Mouse (Mus musculus) left cerebral cortex, adult 8-10 months (tissue): Measurements from ENCODE around the gene Asb16. TPM values are rescaled to one million over a fixed set of nuclear protein-coding genes. Genes with fewer than 3 reads are reported as not detected.

Source experiments
- DNase-seq, 2 experiments: peaks; one replicate each; pipeline ENCODE4 v3.0.0; 2022; ENCODE audit warnings: low spot score in 2 of 2
- total RNA-seq, 4 experiments: library from RNA; stranded (reverse); gene quantifications; 2 replicates each; pipeline ENCODE4 v1.2.4; 2022

The Asb16 gene
- total RNA-seq, 4 experiments from 2014 or later = 2.8 to 3.7 (median 3.3) TPM

DNA sequence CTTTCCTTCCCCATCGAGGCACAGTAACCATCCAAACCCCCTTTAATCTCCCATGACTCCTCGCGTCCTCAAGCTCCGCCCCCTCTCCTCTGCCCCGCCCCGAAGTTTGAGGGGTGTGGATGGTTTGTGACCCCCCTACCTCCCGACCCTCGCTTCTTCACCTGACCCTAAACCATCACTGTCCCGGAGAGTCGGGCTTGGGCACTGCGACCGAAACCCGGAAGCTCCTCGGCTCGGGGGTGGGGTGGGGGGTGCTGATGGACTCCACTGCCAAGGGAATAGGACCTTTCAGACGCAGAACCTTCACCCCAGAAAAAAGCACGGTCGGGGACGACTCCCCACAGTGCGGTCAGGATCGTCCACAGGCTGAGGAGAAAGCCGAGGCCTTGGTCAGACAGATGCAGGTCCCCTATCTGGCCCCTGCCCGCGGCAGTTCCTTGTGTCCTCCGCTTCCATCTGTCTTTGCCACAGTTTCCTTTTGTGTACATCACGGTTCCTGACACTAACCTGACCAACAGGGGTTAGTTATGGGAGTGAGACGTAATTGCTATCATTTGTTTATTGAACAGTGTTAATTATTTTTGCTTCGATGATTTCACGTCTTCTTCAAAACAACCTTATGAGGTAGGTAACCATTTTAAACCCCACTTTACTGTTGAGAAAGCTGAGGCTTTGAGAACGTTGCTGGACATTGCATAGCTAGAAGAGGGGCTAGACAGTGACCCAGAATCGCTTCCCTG, 16.7 kb downstream of the Asb16 start:
- no peak for DNase-seq

DNA sequence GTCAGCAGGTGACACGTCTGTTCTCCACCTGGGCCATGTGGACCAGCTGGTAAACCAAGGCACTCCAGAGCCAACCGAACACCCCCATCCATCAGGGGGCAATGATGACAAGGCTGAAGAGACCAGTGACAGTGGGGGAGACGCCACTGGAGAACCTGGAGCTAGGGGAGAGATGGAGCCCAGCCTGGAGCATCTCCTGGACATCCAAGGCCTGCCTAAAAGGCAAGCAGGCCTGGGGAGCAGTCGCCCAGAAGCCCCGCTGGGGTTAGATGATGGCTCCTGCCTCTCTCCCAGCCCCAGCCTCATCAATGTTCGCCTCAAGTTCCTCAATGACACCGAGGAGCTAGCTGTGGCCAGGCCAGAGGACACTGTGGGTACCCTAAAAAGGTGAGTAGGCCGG, 18.9 kb downstream of the Asb16 start:
- DNase-seq = no peak

DNA sequence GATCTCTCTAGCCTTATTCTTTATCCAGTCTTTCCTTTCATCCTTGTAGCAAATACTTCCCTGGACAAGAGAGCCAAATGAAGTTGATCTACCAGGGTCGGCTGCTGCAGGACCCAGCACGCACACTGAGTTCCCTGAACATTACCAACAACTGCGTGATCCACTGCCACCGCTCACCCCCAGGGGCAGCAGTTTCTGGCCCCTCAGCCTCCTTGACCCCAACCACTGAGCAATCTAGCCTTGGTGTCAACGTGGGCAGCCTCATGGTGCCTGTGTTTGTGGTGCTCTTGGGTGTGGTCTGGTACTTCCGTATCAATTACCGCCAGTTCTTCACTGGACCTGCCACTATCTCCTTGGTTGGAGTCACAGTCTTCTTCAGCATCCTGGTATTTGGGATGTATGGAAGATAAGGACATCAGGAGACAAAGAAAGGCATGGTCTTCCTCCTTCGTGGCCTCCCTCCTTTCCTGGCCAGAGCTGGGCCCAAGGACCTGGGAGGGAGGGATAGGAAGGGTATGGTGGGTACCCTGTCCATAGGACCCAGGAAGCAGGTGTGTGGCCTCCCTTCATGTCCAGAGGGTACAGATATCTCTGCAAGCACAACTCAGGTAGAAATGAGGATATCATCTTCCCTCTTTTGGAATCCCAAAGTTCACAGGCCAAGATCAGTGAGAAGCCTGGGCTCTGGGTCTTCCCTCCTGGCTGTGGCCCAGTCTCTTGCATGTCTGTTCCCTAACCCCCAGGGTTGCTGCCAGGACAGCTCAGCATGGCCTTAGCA, 19.7 kb downstream of the Asb16 start:
- DNase-seq = no peak

DNA sequence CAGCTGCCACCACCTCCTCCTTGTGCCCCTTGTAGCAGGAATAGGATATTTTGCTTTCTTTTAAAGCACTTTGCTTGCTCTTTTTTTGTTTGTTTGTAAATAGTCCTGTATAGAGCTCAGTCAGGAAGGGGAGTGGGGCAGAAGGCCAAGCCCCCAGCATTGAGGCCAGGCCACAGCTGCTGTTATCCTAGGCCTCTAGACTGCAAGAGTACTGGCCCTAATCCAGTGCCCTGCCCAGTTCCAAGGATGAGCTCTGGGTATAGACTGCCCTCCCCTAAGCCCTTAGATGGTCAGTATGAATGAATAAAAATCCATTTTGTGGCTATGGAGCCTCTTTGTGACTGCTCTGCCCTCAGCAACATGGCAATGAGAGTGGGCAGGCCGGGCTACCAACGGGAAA, 20.4 kb downstream of the Asb16 start:
- DNase-seq = no peak

DNA sequence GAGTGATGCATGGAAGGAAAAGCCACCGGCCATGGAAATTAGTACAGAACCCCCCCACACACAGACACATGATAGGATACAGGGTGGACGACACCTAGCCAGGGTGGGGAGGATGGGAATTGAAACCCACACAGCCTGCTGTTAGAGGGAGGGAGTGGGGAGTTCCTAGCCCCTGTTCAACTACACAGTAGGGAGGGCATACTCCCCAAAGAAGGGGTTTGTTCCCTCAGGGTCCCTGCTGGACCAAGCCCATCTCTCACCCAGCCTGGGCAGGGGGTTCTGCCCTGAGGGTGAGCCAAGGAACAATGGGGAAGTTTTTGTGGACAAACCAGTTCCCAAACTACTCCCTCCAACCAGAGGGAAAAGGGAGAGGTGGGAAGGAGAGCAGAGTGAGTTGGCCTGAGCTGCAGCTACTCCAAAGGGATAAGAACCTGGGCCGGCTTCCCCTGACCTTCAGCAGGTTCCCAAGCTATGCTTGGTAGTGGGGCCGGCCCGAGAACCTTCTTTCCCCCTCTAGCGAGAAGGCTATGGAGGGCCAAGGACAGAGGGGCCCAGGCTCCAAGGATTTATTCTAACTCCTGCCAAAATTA, 21.1 kb downstream of the Asb16 start:
- no peak for DNase-seq

DNA sequence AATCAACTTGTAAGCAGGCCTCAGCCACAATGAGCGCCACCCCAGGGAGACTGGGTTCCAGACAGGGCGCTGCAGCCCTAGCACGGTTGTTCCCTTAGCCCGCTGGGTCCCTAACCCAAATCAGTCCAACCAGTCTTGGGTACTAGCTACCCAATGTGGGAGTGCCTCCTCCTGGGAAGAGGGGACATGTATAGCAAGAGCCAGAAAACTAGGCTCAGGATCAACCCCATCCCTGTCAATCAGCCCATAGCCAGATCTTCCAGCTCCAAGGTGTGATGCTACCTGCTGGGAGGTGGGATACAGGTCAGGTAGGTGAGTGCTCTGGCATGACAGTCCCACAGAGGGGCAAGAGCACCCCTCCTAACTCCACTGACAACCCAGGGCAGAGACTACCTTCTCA, 21.6 kb downstream of the Asb16 start:
- no peak for DNase-seq

DNA sequence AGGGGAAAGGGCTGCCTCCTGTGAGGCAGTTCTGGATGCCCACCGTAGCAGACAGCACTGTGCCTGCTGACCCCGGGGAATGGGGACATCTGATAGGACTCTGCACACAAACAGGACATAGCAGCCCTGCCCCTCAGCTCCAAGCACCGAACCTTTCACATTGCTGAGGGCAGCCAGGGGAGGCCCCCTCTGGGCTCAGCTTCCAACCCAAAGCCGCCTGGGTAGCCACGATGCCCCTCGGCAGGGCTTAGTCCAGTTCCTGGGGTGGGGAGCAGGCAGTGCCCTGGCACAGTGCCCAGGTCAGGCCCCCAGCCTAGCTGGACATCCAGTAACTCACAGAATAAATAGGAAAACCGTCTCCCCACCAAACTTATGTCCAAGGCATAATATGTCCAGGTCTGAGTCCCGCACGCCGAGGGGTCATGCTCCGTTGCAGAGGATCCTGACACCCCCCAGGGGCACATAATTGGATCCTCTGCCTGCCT, 22.6 kb downstream of the Asb16 start:
- no peak for DNase-seq

DNA sequence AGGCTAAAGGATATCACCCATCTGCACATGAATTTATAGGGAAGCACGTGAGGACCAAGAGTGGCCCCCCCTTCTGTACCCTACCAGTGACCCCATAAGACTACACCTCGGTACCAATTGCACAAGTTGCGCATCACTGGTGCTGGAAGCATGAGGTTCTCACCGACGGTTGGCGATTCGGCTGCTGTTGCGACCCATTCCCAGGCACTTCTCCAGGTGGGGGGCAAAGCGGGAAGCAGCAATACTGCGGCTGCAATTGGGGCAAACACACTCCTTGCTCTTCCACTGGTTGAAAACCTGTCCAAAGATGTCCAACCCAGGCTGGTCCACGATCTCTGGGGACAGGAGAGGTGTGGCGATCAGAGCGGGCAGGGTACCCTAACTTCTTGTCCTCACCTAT, 25.4 kb downstream of the Asb16 start:
- no peak for DNase-seq

DNA sequence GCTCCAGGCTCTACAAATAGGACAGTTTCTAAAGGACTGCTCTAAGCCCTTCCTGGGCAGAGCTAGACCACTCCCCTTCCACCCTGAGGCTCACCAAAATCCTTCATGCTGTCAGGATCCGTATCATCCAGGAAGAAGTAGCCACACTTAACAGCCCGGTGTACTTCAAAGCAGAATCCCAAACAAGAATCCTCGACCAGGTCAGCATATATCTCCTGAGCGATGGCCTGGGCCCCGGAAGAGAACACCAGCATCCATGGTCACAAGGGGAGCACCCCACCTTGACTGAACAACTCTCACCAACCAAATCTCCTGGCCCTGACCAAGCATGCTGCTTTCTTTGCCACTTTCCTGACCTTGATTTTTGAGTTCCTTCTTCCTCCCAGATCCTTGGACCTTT, 25.9 kb downstream of the Asb16 start:
- no peak for DNase-seq

DNA sequence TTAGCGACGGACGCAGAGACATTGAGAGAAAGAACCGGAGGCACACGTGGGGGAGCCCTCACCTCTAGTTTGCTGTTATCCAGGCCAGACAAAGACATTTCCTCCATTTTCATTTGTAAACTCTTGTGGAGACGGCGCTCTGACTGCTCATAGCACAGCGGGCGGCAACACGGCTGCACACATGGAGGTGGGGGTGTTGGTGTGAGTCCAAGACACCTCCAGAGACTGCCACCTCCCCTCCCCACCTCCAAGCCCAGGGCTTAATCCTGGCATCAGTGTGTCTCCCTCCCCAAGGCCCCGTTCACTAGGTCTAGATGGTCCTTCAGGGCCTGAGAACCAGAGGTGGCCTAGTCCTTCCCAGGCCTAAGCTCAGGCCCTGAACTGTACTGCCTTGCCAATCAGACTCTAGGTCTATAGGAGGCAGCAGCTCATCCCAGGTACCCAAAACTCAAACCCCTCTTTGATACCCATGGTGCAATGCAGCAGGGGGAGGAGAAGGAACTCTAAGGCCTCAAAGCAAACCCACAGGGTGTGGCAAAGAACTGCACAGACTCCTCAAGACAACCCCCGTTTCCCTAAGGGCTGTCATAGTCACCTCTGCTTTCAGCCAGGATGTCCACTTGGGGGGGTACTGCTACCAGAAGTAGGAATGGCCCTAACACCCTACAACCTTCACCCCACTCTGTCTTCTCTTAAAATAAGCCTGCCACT, 26.5 kb downstream of the Asb16 start:
- DNase-seq = no peak

DNA sequence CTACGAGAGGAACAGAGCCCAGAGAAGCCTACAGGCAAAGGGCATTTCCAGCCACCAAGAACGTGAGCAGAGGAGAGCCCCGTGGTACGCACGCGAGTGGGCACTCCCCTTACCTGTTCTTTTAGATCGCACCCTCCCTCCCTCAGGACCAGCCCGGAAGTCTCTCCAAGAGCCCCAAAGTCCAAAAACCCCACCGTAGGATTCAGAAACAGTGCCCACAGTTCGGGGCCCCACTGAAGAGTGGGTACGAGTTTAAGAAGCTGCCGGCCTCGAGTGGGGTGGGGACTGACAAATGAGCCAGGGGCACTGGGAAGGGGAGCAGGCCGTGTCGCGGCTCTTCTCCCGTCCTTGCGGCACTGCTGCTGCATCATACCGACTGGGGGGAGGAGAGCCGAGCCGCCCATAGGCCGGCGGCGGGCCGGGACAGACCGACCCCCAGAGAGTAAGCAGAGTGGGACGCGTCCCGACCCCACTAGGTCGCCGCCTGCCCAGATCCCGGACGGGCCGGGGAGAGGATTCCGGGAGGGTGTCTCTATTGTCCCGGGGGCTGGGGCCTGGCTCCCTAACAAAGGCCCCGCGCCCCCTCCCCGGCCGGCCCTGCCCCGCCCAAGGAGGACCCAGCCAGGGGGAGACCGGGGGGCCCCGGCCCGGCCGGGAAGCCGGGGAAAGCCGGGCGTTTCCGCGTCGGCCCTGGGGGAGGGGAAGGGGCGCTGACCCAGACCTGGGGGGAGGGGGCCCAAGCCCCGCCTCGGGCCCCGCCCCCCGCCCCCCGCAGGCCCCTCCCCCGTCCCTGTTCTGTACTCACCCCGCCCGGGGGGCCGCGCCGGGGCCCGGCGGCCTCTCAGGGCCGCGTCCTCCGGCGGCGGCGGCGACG, 27.3 kb downstream of the Asb16 start:
- no peak for DNase-seq

DNA sequence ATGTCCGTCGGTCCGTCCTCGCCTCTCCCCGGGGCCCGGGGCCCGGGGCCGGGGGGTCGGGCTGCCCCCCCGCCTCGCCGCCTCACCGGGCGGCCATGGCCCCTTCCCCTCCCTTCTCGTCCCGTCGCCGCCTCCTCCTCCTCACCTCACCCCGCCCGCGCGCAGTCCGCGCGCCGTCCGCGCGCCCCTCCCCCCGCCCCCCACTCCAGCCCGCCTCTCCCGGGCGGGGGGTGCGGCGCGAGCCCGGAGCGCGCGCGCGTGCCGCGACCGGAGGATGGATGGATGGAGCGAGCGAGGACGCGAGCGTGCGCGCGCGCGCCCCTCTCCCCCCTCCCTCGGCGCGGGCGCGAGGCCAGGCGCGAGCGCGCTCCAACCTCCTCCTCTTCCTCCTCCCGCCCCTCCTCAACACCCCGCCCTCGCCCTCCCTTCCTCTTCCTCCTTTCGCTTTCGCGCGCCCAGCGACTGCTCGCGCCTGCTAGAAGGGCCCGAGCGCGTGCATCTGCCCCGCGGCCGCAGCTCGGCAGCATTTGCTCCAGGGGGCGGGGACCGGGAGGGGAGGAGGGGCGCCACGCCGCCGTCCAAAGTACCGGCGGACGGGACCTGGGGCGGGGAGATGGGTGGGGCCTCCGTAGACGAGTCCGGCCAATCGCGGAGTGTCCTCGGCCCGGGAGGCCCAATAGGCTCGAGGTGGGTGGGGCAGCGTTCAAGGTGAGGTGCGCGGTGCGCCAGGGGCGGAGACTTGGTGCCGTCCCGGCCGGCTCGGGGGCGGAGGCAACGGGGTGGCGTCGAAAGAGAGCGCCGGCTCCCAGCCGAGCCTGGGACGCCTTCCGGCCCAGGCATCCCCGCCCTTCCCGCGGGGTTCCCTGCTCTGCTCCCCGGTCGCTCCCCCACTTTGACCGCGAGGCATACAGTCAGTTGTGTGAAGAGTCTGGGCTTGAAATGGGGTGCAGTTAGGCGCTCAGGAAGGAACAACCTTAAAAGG, 28.2 kb downstream of the Asb16 start, which contains the start of gene Atxn7l3:
TSS of gene Atxn7l3 (minus strand) at position 141 of the 982 bp plus-strand sequence.
- DNase-seq = peak; percentile 85 to 99

DNA sequence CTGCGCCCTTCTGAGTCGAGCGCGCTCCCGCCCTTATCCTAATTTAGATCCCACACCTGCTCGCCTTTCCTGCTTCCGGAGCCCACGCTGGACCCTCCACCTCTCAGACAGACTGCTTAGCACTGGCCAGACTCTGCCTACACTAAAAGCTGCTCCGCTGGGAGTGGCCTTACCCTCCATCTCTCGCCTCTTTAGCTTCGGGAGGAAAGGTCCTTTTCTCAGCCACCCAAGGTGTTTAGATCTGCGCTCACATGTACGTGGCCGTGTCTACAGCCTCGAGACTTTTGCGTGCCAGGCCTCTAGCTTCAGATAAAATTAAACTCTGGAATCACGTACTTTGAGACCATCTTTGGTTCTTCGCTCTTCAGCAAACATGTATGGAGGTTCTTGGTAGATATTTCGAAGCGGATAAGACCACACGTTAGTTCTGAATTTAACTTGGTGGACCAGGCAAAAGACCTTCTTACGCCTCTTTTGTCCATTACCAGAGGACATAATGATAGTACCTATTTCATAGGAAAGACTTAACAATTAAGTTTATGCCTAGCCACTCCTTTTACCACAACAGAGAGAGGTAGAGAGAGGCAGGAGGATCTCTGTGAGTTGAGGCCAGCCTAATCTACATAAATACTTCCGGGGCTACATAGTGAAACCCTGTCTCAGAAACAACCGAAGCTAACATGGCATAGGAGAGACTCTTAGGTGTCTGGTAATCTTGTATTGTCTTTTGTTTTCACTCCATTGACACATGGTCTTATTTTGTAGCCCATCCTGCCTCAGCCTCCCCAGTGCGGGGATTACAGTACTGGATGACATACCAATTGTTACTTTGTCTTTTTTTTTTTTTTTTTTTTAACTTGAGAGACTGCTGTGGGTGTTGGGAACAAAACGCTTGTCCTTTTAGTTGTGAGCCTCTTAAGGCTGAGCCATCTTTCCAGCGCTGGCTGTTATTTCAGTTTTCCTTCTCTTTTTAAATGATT, 29.3 kb downstream of the Asb16 start:
- DNase-seq = no peak

DNA sequence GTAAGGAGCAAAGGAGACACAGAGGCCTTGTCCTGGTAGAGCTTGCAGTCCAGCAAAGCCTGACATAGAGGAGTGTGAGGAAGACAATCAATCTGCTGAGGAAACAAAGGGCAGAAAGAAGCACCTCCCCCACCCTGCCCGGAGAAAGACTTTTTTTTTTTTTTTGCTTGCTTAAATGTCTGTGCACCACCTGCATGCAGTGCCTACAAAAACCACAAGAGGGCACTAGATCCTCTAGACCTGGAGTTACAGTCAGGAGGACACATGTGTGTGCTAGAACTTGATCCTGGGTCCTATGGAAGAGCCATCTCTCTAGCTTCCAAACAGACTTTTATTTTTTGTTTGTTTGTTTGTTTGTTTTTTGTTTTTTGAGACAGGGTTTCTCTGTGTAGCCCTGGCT, 31.3 kb downstream of the Asb16 start:
- no peak for DNase-seq

DNA sequence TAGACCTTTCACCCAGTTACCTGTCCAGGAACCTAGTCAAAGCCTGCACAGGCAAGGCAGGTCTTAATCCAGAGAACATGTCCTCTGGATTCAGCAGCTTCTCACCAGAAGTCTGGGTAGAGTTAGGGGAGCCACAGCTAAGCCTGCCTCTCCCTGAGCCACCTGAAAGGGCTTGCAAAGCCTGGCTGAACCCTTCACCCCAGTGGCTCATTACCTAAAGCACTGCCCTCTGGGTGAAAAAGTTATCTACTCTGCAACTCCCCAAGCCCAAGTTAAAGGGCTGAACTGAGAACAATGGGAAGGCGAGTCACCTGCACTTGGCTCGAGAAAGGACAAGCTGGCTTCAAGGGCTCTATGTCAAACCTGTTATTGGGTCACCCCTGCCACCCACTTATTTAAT, 35.6 kb downstream of the Asb16 start:
- no peak for DNase-seq

DNA sequence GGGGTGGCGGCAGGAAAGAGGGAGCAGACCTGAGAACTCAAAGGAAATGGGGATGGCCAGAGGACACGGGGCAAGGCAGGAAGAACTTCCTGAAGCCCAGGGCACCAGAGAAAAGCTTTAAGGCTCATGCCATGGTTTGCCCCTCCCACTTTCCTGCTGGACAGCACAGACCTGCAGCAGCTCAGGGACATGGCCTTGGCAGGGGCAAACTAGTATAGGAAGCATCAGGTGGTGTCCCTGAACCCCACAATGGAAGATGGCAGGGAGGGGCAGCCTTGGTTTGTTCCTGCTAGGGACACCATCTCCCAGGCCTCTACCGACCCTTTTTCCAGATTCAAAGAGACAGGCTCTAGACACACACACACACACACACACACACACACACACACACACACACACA, 36.8 kb downstream of the Asb16 start:
- no peak for DNase-seq

DNA sequence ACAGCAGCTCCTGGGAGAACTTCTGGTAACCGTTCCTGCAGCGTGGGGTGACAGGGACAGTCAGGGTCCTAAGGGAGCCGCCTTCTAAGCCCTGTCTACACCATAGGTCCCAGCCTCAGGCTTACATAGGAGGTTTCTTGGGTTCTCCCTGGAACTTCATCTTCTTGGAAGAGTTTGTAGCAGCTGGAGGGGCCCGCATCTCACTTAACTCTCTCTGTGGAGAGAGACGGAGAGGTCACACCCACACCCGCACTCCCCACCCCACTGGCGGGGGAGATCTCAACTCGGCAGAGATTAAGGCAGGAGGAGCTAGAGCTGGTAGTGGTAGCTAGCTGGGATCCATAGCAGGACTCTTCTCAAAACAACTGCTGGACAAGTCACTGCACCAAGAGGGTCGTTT, 39.6 kb downstream of the Asb16 start:
- DNase-seq = no peak

DNA sequence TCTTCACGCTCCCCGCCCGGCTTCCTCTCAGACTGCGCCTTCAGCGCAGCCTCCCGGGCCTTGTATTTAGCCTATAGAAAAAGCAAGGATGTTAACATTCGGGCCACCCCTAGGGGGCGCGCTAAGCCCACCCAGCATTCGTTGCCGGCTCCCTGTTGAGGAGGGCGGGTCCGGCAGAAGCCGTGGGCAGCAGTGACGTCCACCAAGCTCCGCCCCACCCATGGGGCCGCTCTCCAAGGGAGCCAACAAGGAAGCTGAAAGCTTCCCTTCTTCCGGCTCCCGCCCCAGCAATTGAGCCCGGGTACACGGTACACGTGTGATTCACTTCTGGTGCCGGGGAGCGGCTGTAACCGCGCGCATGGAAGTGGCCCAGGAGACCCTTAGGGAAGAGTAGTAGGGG, 40.4 kb downstream of the Asb16 start:
- peak; percentile 93 to 96 for DNase-seq
